Mouse (Mus musculus) liver (tissue): ENCODE results near the gene Gramd1b.

ENCODE experiments used
- DNase-seq: peaks from one replicate; pipeline ENCODE4 v3.0.0-alpha.2; 2020; ENCODE audit warnings: mixed read lengths

Gene Gramd1b

GRCm38 (mm10) chr9:40245974-40246665 lies 285.1 kb downstream of the Gramd1b start:
- DNase-seq: no peak

- no peak for DNase-seq
Observed at GRCm38 (mm10) chr9:40245466-40245865, 285.7 kb downstream of the Gramd1b start.
